Mouse (Mus musculus): ENCODE results near the gene Ccdc88a.

GRCm38 (mm10) chr11:29546762-29547161 lies 173.3 kb downstream of the Ccdc88a start:
- TF ChIP-seq POLR2A (IDR thresholded peaks at IDR 0.05; ENCODE audit: low read depth, low read length) (no peak), CTCF (IDR thresholded peaks at IDR 0.05; ENCODE audit: extremely low read depth, insufficient read depth, insufficient read length, insufficient replicate concordance) (no peak)
